Mouse (Mus musculus): ENCODE data around the gene Mybph. TPM values are rescaled to one million over a fixed set of nuclear protein-coding genes. Genes with fewer than 3 reads are reported as not detected.

Mybph gene
- polyA plus RNA-seq, 2 experiments, result 92.6 to 115 TPM

- H3K27ac ChIP-seq (replicated peaks; ENCODE audit: low read depth, low read length), result 0 out of 2 replicates have a peak overlapping the region, but pooled peaks have one; percentile 9
- WGBS, result 42% methylated on average over 7 of the region's 7 CpGs
- no peaks in the 10 kb centered on the region for H3K27me3 ChIP-seq (ENCODE audit: control insufficient read depth, insufficient read depth, low read length)
- ATAC-seq (ENCODE audit: low FRiP score, low read depth) (no peak), DNase-seq (ENCODE audit: low spot score) (no peak)
- H3K36me3 ChIP-seq (ENCODE audit: control insufficient read depth, insufficient read depth, low read length), result no peaks in the 10 kb centered on the region
- peaks cover 33% of the 10 kb centered on the region for H3K4me1 ChIP-seq (ENCODE audit: control insufficient read depth, insufficient read depth, low read length)
- H3K4me3 ChIP-seq (replicated peaks; ENCODE audit: low read length), result no peak overlapping the region
- H3K9ac ChIP-seq (ENCODE audit: low read depth, low read length, severe bottlenecking), result peak overlapping the region; percentile 28; the same call in 1 of the 2 replicates
- H3K4me2 ChIP-seq (replicated peaks; ENCODE audit: low read depth, low read length, severe bottlenecking), result no peak overlapping the region
- no peaks in the 10 kb centered on the region for H3K9me3 ChIP-seq (ENCODE audit: control insufficient read depth, low read length)
- TF ChIP-seq POLR2A (IDR thresholded peaks at IDR 0.05; ENCODE audit: borderline replicate concordance, extremely low read depth, insufficient read depth, insufficient read length), result no peak
Measured at GRCm38 (mm10) chr1:134193674-134194197, 488 bp downstream of the Mybph start.

- Histone ChIP-seq H3K9ac (ENCODE audit: low read depth, low read length, severe bottlenecking) (no peak overlapping the region), H3K9me3 (ENCODE audit: control insufficient read depth, low read length) (no peaks in the 10 kb centered on the region), H3K4me1 (ENCODE audit: control insufficient read depth, insufficient read depth, low read length) (peaks cover 33% of the 10 kb centered on the region), H3K27me3 (ENCODE audit: control insufficient read depth, insufficient read depth, low read length) (no peaks in the 10 kb centered on the region), H3K4me3 (replicated peaks; ENCODE audit: low read length) (no peak overlapping the region), H3K27ac (replicated peaks; ENCODE audit: low read depth, low read length) (no peak overlapping the region), H3K36me3 (ENCODE audit: control insufficient read depth, insufficient read depth, low read length) (no peaks in the 10 kb centered on the region), H3K4me2 (replicated peaks; ENCODE audit: low read depth, low read length, severe bottlenecking) (no peak overlapping the region)
- no peak for TF ChIP-seq POLR2A (IDR thresholded peaks at IDR 0.05; ENCODE audit: borderline replicate concordance, extremely low read depth, insufficient read depth, insufficient read length)
- DNase-seq (ENCODE audit: low spot score), result no peak
- ATAC-seq (ENCODE audit: low FRiP score, low read depth), result no peak
- 74% methylated on average over 15 of the region's 16 CpGs for WGBS
Measured at GRCm38 (mm10) chr1:134194298-134195022, 1.2 kb downstream of the Mybph start.

- Histone ChIP-seq H3K9me3 (ENCODE audit: control insufficient read depth, low read length) (no peaks in the 10 kb centered on the region), H3K27me3 (ENCODE audit: control insufficient read depth, insufficient read depth, low read length) (no peaks in the 10 kb centered on the region), H3K4me1 (ENCODE audit: control insufficient read depth, insufficient read depth, low read length) (peaks cover 33% of the 10 kb centered on the region), H3K4me3 (replicated peaks; ENCODE audit: low read length) (no peak overlapping the region), H3K36me3 (ENCODE audit: control insufficient read depth, insufficient read depth, low read length) (no peaks in the 10 kb centered on the region), H3K9ac (ENCODE audit: low read depth, low read length, severe bottlenecking) (no peak overlapping the region), H3K4me2 (replicated peaks; ENCODE audit: low read depth, low read length, severe bottlenecking) (no peak overlapping the region), H3K27ac (replicated peaks; ENCODE audit: low read depth, low read length) (peak overlapping the region; percentile 67)
- 26% methylated on average over 2 of the region's 2 CpGs for WGBS
- no peak for ATAC-seq (ENCODE audit: low FRiP score, low read depth)
- no peak for TF ChIP-seq POLR2A (IDR thresholded peaks at IDR 0.05; ENCODE audit: borderline replicate concordance, extremely low read depth, insufficient read depth, insufficient read length)
- DNase-seq (ENCODE audit: low spot score), result no peak
Measured at GRCm38 (mm10) chr1:134195117-134195516, 1.9 kb downstream of the Mybph start.

- no peaks in the 10 kb centered on the region for H3K27me3 ChIP-seq (ENCODE audit: control insufficient read depth, insufficient read depth, low read length)
- no peak overlapping the region for H3K4me3 ChIP-seq (replicated peaks; ENCODE audit: low read length)
- H3K36me3 ChIP-seq (ENCODE audit: control insufficient read depth, insufficient read depth, low read length), result no peaks in the 10 kb centered on the region
- H3K27ac ChIP-seq (replicated peaks; ENCODE audit: low read depth, low read length), result peak overlapping the region; percentile 67
- H3K9me3 ChIP-seq (ENCODE audit: control insufficient read depth, low read length), result no peaks in the 10 kb centered on the region
- no peak for DNase-seq (ENCODE audit: low spot score)
- 18% methylated on average over 3 of the region's 3 CpGs for WGBS
- no peak for TF ChIP-seq POLR2A (IDR thresholded peaks at IDR 0.05; ENCODE audit: borderline replicate concordance, extremely low read depth, insufficient read depth, insufficient read length)
- no peak overlapping the region for H3K4me2 ChIP-seq (replicated peaks; ENCODE audit: low read depth, low read length, severe bottlenecking)
- H3K9ac ChIP-seq (ENCODE audit: low read depth, low read length, severe bottlenecking), result peak overlapping the region; percentile 28; the same call in 1 of the 2 replicates
- ATAC-seq (ENCODE audit: low FRiP score, low read depth), result no peak; the same call in 1 of the 2 replicates
- peaks cover 33% of the 10 kb centered on the region for H3K4me1 ChIP-seq (ENCODE audit: control insufficient read depth, insufficient read depth, low read length)
Measured at GRCm38 (mm10) chr1:134195571-134195970, 2.3 kb downstream of the Mybph start.

GRCm38 (mm10) chr1:134195979-134196378 lies 2.7 kb downstream of the Mybph start:
- no peak for TF ChIP-seq POLR2A (IDR thresholded peaks at IDR 0.05; ENCODE audit: borderline replicate concordance, extremely low read depth, insufficient read depth, insufficient read length)
- H3K4me1 ChIP-seq (ENCODE audit: control insufficient read depth, insufficient read depth, low read length), result peaks cover 33% of the 10 kb centered on the region
- H3K4me3 ChIP-seq (replicated peaks; ENCODE audit: low read length), result no peak overlapping the region
- no peak overlapping the region for H3K4me2 ChIP-seq (replicated peaks; ENCODE audit: low read depth, low read length, severe bottlenecking)
- no peaks in the 10 kb centered on the region for H3K36me3 ChIP-seq (ENCODE audit: control insufficient read depth, insufficient read depth, low read length)
- no peaks in the 10 kb centered on the region for H3K27me3 ChIP-seq (ENCODE audit: control insufficient read depth, insufficient read depth, low read length)
- DNase-seq (ENCODE audit: low spot score), result peak; percentile 66
- peak overlapping the region; percentile 67 for H3K27ac ChIP-seq (replicated peaks; ENCODE audit: low read depth, low read length)
- peak overlapping the region; percentile 28; the same call in 1 of the 2 replicates for H3K9ac ChIP-seq (ENCODE audit: low read depth, low read length, severe bottlenecking)
- no peaks in the 10 kb centered on the region for H3K9me3 ChIP-seq (ENCODE audit: control insufficient read depth, low read length)
- ATAC-seq (ENCODE audit: low FRiP score, low read depth), result peak; percentile 74
- 31% methylated on average over 4 of the region's 4 CpGs for WGBS

Measured in limb, embryonic 14.5 days (tissue).